Mouse (Mus musculus) liver, postnatal 0 days (tissue): ENCODE data around the gene Pde6h.

Experiments
- CTCF ChIP-seq: sonication (generic); IDR thresholded peaks from 2 replicates; pipeline ENCODE4 v1.5.1; 2016; ENCODE audit warnings: antibody characterized with exemption, low read depth
- EP300 ChIP-seq: IDR thresholded peaks from 2 replicates; pipeline ENCODE4 v1.6.1; 2016; ENCODE audit warnings: antibody characterized with exemption, low read depth, mild to moderate bottlenecking

GRCm38 (mm10) chr6:137002169-137002514 lies 78.5 kb downstream of the Pde6h start:
- TF ChIP-seq EP300 = no peak
- TF ChIP-seq CTCF = no peak
